Mouse (Mus musculus) hindbrain, embryonic 10.5 days (tissue): Measurements from ENCODE around the gene D8Ertd738e. TPM values are rescaled to one million over a fixed set of nuclear protein-coding genes. Genes with fewer than 3 reads are reported as not detected.
A peak's percentile ranks its signal among the peaks of the same experiment; 100 is the strongest.
"Not testable (repeated sequence)": the region's sequence is repeated elsewhere in the genome, so short reads cannot be mapped to it uniquely, and the experiment has no call there.

Source experiments
- DNase-seq: peaks from one replicate; pipeline ENCODE4 v3.0.0-alpha.2; 2017; ENCODE audit warnings: low spot score
- H3K27ac ChIP-seq: fragments of 300-500 bp; sonication (generic); 2 replicates; pipeline ENCODE4 v1.5.1; 2016; ENCODE audit warnings: mild to moderate bottlenecking, moderate library complexity
- H3K27me3 ChIP-seq: fragments of 300-500 bp; sonication (generic); 2 replicates; pipeline ENCODE4 v1.6.1; 2016; ENCODE audit warnings: mild to moderate bottlenecking; ENCODE audit not compliant: poor library complexity, insufficient read depth, severe bottlenecking
- H3K36me3 ChIP-seq: fragments of 300-500 bp; sonication (generic); 2 replicates; pipeline ENCODE4 v1.6.1; 2016; ENCODE audit warnings: mild to moderate bottlenecking, moderate library complexity
- H3K4me1 ChIP-seq: fragments of 300-500 bp; sonication (generic); replicated peaks from 2 replicates; pipeline ENCODE4 v1.6.1; 2016; ENCODE audit warnings: mild to moderate bottlenecking
- H3K4me3 ChIP-seq: fragments of 300-500 bp; sonication (generic); 2 replicates; pipeline ENCODE4 v1.5.1; 2016; ENCODE audit warnings: mild to moderate bottlenecking, moderate library complexity
- H3K9me3 ChIP-seq: fragments of 300-500 bp; sonication (generic); 2 replicates; pipeline ENCODE4 v1.6.1; 2016; ENCODE audit warnings: mild to moderate bottlenecking, moderate library complexity
- WGBS: fragments of 180-500 bp; shearing (Covaris S2); methylation state at CpG from one replicate; pipeline ENCODE4 v1.1.7; 2016; 5-methylcytosine and 5-hydroxymethylcytosine counted together
- polyA plus RNA-seq: library from polyadenylated mRNA; unstranded; fragments of >200 nt; fragmentation: Nextera tagmentation; extraction: Ambion mirVana; gene quantifications from 2 replicates; pipeline ENCODE4 v1.2.1, GENCODE M21; 2016

D8Ertd738e gene
- polyA plus RNA-seq, result 386 TPM in 2 replicates

DNA sequence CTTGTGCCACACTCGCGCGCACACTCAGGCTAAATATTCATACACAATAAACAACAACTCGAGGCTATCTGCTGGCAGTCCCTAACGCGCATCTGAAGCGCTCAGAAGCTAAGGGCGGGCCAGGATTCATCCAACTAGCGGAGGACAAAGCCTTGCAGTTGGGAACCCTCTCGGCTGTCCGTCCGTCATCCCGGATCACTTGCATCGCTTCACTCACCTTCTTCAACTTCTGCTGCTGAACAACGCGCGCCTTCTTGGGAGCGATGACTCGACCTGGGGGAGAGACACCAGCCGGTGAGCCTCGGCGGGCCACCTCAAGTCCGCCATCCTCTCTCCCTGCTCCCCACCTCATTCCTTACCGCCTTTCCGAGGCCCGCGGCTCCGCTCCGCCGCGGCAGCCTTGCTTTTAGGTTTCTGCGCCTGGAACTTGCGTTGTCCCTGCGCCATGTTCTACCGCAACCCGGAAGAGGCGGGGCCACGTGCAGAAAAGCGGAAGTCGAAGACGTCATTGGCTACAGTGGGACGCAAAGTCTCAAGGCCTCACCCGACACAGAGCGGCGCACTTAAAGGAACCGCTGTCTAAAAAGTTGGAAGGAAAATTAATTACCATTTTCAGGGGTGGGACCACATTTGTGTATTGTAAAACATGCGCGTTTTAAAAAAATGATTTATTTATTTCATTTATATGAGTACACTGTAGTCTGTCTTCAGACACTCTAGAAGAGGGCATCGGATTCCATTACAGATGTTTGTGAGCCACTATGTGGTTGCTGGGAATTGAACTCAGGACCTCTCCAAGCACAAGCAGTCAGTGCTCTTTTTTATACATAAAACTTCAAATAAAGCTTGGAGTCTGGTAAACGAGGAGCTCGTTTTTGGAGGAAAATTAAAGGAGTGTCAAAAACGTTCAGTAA lies at the start of gene D8Ertd738e:
Gene D8Ertd738e, minus strand, starts transcription at position 463 of the 914 bp plus-strand sequence.
- Histone ChIP-seq H3K4me3 (peak within 1 kb of the TSS; percentile 93), H3K9me3 (no peaks in the 10 kb centered on the region), H3K36me3 (peaks cover 83% of the 10 kb centered on the region), H3K27ac (peak within 1 kb of the TSS; percentile 89), H3K27me3 (no peaks in the 10 kb centered on the region), H3K4me1 (peaks cover 10% of the 10 kb centered on the region; the same call in 1 of the 2 replicates)
- 5% methylated on average over 52 of the region's 52 CpGs for WGBS
- DNase-seq, result peak; percentile 90

- H3K27ac ChIP-seq, result no peak overlapping the region
- no peak for DNase-seq
- H3K36me3 ChIP-seq, result no peaks in the 10 kb centered on the region
- H3K4me1 ChIP-seq, result no peaks in the 10 kb centered on the region
- no peak overlapping the region for H3K4me3 ChIP-seq
- H3K27me3 ChIP-seq, result no peaks in the 10 kb centered on the region
- H3K9me3 ChIP-seq, result 0 out of 2 replicates have a peak, but pooled peaks cover 3% of the 10 kb centered on the region
- WGBS, result 71% methylated on average over 5 of the region's 5 CpGs
Observed at GRCm38 (mm10) chr8:84297029-84297785, 47.7 kb upstream of the D8Ertd738e start.

DNA sequence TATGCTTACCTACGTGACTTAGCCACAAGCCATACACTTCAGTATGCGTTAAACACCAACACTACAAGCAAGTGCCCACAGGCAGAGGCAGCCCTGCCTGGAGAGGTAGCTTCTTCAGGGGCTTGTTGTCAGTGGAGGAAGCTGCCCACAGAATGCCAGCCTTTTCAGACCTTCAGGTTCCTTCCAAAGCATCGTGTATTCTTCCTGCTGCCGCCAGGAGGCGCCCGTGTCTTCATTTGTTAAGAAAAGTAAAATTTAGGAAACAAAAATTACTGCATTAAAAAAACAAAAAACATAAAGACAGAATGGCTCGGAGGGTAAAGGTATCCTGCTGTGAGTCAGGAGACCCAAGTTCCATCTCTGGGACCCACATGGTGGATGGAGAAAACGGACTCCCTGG lies 42.2 kb upstream of the D8Ertd738e start:
- Histone ChIP-seq H3K36me3 (no peaks in the 10 kb centered on the region), H3K4me3 (no peak overlapping the region), H3K27me3 (no peaks in the 10 kb centered on the region), H3K4me1 (no peaks in the 10 kb centered on the region), H3K9me3 (no peaks in the 10 kb centered on the region), H3K27ac (no peak overlapping the region)
- WGBS, result 26% methylated on average over 8 of the region's 8 CpGs
- DNase-seq, result peak; percentile 48

DNA sequence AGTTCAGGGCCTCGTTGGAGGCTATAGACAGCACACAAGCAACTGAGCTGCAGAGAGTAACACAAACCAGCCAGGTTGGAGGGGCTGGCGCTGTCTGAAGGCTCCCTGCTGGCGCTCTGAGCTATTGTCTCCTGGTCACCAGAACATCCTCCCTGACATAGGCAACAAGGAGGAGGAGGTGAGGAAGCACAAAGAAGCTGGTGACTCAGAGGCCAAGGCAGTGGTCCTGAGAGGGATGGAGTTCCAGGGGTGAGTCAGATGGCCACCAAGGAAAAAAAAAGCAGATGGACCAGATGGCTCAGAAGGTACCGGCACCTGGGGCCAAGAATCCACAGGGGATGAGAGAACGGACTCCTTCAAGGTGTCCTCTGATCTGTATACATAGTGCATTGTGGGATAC lies 41.6 kb upstream of the D8Ertd738e start:
- Histone ChIP-seq H3K36me3 (no peaks in the 10 kb centered on the region), H3K27me3 (no peaks in the 10 kb centered on the region), H3K4me3 (no peak overlapping the region), H3K4me1 (no peaks in the 10 kb centered on the region), H3K27ac (no peak overlapping the region), H3K9me3 (no peaks in the 10 kb centered on the region)
- 59% methylated on average over 5 of the region's 5 CpGs for WGBS
- DNase-seq, result no peak

GRCm38 (mm10) chr8:84288892-84289291 lies 39.4 kb upstream of the D8Ertd738e start:
- Histone ChIP-seq H3K27ac (no peak overlapping the region), H3K4me3 (no peak overlapping the region), H3K9me3 (no peaks in the 10 kb centered on the region), H3K4me1 (peaks cover 5% of the 10 kb centered on the region; the same call in 1 of the 2 replicates), H3K36me3 (no peaks in the 10 kb centered on the region), H3K27me3 (no peaks in the 10 kb centered on the region)
- WGBS, result 62% methylated on average over 2 of the region's 2 CpGs
- no peak for DNase-seq

DNA sequence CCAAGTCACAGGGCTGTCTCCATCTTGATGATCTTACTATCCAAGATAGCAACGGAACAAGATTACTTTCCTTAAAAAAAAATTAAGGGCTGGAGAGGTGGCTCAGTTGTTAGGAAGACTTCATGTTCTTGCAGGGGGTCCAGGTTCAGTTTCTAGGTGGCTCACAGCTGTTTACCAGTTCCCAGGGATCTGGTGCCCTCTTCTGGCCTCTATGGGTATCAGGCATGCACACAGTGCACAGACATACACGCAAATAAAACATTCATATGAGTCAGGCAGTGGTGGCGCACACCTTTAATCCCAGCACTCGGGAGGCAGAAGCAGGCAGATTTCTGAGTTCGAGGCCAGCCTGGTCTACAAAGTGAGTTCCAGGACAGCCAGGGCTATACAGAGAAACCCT lies 36.1 kb upstream of the D8Ertd738e start:
- H3K4me3 ChIP-seq, H3K9me3 ChIP-seq, H3K4me1 ChIP-seq, H3K27ac ChIP-seq, H3K27me3 ChIP-seq, H3K36me3 ChIP-seq: not testable (repeated sequence)
- peak; percentile 42 for DNase-seq
- WGBS, result 58% methylated on average over 5 of the region's 5 CpGs

- no peaks in the 10 kb centered on the region for H3K36me3 ChIP-seq
- H3K9me3 ChIP-seq, result no peaks in the 10 kb centered on the region
- H3K4me1 ChIP-seq, result peaks cover 5% of the 10 kb centered on the region; the same call in 1 of the 2 replicates
- no peak overlapping the region; the same call in 1 of the 2 replicates for H3K27ac ChIP-seq
- H3K4me3 ChIP-seq, result peak overlapping the region; percentile 9; the same call in 1 of the 2 replicates
- DNase-seq, result peak; percentile 34
- WGBS, result 36% methylated on average over 9 of the region's 9 CpGs
- no peaks in the 10 kb centered on the region for H3K27me3 ChIP-seq
Observed at GRCm38 (mm10) chr8:84284608-84285063, 35.1 kb upstream of the D8Ertd738e start.

GRCm38 (mm10) chr8:84280777-84281176 lies 31.3 kb upstream of the D8Ertd738e start:
- H3K4me1 ChIP-seq, result peaks cover 14% of the 10 kb centered on the region; the same call in 1 of the 2 replicates

DNA sequence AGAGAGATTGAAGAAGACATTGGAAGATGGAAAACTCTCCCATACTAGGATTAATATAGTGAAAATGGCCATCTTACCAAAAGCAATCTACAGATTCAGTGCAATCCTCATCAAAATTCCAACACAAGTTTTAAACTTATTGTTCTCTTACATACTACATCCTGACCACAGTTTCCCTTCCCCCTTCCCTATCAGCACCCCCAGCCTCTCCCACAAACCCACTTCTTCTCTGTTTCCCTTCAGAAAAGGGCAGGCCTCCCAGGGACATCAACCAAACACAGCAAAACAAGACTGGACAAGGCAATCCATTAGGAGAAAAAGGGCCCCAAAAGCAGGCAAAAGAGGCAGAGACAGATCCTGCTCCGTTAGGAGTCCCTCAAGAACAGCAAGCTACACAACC lies 26.9 kb upstream of the D8Ertd738e start:
- DNase-seq, result no peak
- Histone ChIP-seq H3K9me3 (no peaks in the 10 kb centered on the region), H3K4me1 (peaks cover 9% of the 10 kb centered on the region; the same call in 1 of the 2 replicates), H3K4me3 (no peak overlapping the region), H3K36me3 (no peaks in the 10 kb centered on the region), H3K27ac (no peak overlapping the region), H3K27me3 (0 out of 2 replicates have a peak, but pooled peaks cover 2% of the 10 kb centered on the region)
- WGBS, result 51% methylated on average over 1 of the region's 1 CpGs

More at GRCm38 (mm10) chr8:84280777-84281176, 31.3 kb upstream of the D8Ertd738e start:
- no peaks in the 10 kb centered on the region for H3K27me3 ChIP-seq
- no peak for DNase-seq
- no peak overlapping the region for H3K4me3 ChIP-seq
- H3K9me3 ChIP-seq, result no peaks in the 10 kb centered on the region
- WGBS, result 88% methylated on average over 10 of the region's 10 CpGs
- H3K36me3 ChIP-seq, result no peaks in the 10 kb centered on the region
- no peak overlapping the region for H3K27ac ChIP-seq

DNA sequence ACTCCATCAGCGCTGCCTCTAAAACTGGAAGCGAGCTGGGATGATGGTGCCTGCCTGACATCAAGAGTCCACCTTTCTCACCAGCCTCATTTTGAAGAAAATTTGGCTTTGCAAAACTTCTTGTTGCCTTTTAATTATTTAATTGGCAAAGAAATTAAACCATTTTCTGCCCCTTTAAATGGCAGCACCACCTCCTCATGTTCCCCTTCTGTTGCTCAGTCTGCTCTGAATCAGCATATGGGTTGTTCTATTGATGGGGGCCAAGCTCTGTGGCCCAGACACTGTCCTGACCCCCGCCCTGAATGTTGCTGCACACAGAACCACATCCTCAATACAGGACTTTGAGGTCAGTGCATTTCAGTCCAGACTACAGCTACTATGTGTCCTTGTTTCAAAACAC lies 24.4 kb upstream of the D8Ertd738e start:
- no peak for DNase-seq
- Histone ChIP-seq H3K9me3 (no peaks in the 10 kb centered on the region), H3K36me3 (no peaks in the 10 kb centered on the region), H3K27me3 (0 out of 2 replicates have a peak, but pooled peaks cover 2% of the 10 kb centered on the region), H3K4me1 (peaks cover 21% of the 10 kb centered on the region), H3K4me3 (no peak overlapping the region), H3K27ac (no peak overlapping the region)
- WGBS, result 86% methylated on average over 3 of the region's 3 CpGs

DNA sequence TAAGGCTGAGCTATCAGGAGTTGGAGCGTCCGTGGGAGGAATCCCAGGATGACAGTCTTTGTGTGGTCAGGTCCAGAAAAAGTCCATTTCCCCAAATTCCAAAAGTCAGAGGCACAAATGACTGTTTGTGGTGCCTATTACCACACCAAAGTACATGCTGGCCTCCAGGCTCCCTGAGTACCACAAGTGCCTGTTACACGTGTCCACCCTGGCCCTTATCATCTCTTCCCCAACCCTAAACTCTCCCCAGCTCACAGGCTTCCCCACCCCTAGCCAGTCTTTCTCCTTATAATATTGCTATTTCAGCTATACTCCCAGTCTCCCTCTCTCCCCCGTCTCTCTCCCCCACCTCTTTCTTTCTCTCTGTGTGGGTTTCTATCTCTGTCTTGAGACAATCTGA lies 22.8 kb upstream of the D8Ertd738e start:
- WGBS, result 89% methylated on average over 4 of the region's 4 CpGs
- no peaks in the 10 kb centered on the region for H3K9me3 ChIP-seq
- H3K36me3 ChIP-seq, result no peaks in the 10 kb centered on the region
- H3K27ac ChIP-seq, result no peak overlapping the region
- no peak overlapping the region for H3K4me3 ChIP-seq
- peaks cover 19% of the 10 kb centered on the region for H3K4me1 ChIP-seq
- DNase-seq, result no peak
- 0 out of 2 replicates have a peak, but pooled peaks cover 2% of the 10 kb centered on the region for H3K27me3 ChIP-seq

DNA sequence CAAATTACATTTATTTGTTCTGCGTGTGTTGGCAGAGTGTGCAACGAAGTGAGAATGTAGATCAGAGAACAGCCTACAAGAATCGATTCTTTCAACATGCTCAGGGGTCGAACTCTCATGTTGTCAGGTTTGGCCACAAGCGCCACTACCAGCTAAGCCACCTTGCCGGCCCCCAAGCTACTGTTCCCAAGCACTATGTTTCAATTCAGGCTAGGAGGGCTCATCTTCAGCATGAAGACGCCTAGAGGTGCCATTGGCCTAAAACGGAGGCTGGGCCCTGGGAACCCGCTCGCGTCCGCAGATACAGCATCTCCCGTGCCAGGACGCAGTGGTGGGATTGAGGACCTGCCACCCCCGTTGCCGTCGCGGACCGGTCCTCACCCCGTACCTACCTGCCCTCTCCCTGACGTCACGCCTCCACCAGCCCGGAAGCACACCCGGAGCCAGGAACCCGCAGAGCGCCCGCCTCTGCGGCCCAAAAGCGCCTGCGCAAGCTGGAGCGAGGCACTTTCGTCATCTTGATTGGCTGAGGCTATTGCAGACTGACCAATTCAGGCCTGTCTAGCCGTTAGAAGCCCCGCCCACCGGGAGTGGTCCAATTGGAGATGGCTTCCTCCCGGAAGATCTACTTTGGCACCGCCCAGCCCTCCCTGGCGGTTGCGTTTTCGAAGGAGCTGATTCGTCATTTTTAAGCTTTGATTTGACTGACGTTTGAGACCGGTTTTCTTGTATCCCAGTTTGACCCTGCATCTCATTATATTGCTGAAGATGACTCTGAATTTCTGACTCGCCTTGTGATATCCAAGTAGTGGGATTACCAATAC lies 20.6 kb upstream of the D8Ertd738e start, which contains the start of gene Ccdc130:
Gene Ccdc130, minus strand, starts transcription at position 431 of the 824 bp plus-strand sequence.
- H3K36me3 ChIP-seq, result peaks cover 19% of the 10 kb centered on the region
- 0 out of 2 replicates have a peak, but pooled peaks cover 2% of the 10 kb centered on the region for H3K27me3 ChIP-seq
- WGBS, result under 1% methylated on average over 44 of the region's 44 CpGs
- H3K4me1 ChIP-seq, result peaks cover 14% of the 10 kb centered on the region
- peak within 1 kb of the TSS; percentile 89 for H3K27ac ChIP-seq
- peak within 1 kb of the TSS; percentile 89 for H3K4me3 ChIP-seq
- H3K9me3 ChIP-seq, result no peaks in the 10 kb centered on the region
- DNase-seq, result peak; percentile 100
